Mouse (Mus musculus): ENCODE data around the gene Fam43b. TPM values are rescaled to one million over a fixed set of nuclear protein-coding genes. Genes with fewer than 3 reads are reported as not detected.

The Fam43b gene
- polyA plus RNA-seq (2014; fragmentation: Illumina TruSeq; extraction: RNeasy Lipid Tissue Mini Kit (QIAGEN cat#74804); ENCODE audit: low read depth, low replicate concordance) = not detected

GRCm38 (mm10) chr4:138395971-138396645 lies at the start of gene Fam43b:
Gene Fam43b (minus strand): TSS chr4:138396528.

GRCm38 (mm10) chr4:138434347-138435316 lies 38.3 kb upstream of the Fam43b start, which contains the start of gene Mul1:
Gene Mul1 (plus strand): TSS chr4:138434671.

GRCm38 (mm10) chr4:138367641-138368497 lies 28.5 kb downstream of the Fam43b start, which contains the start of gene Cda:
Gene Cda (minus strand): TSS chr4:138367992.

Other genes starting within 250 kb of the Fam43b start
- 119 TPM for gene Hp1bp3, start 180.2 kb downstream of the Fam43b start, polyA plus RNA-seq (2014; fragmentation: Illumina TruSeq; extraction: RNeasy Lipid Tissue Mini Kit (QIAGEN cat#74804); ENCODE audit: low read depth, low replicate concordance)
- gene Sh2d5, start 146.1 kb downstream of the Fam43b start, polyA plus RNA-seq (2014; fragmentation: Illumina TruSeq; extraction: RNeasy Lipid Tissue Mini Kit (QIAGEN cat#74804); ENCODE audit: low read depth, low replicate concordance) = 0.28 TPM
- not detected for gene Kif17, start 146.1 kb downstream of the Fam43b start, polyA plus RNA-seq (2014; fragmentation: Illumina TruSeq; extraction: RNeasy Lipid Tissue Mini Kit (QIAGEN cat#74804); ENCODE audit: low read depth, low replicate concordance)
- 22.2 TPM for gene Ddost, start 91.8 kb downstream of the Fam43b start, polyA plus RNA-seq (2014; fragmentation: Illumina TruSeq; extraction: RNeasy Lipid Tissue Mini Kit (QIAGEN cat#74804); ENCODE audit: low read depth, low replicate concordance)
- 44.5 TPM for gene Pink1, start 70.2 kb downstream of the Fam43b start, polyA plus RNA-seq (2014; fragmentation: Illumina TruSeq; extraction: RNeasy Lipid Tissue Mini Kit (QIAGEN cat#74804); ENCODE audit: low read depth, low replicate concordance)
- gene Cda, start 28.5 kb downstream of the Fam43b start, polyA plus RNA-seq (2014; fragmentation: Illumina TruSeq; extraction: RNeasy Lipid Tissue Mini Kit (QIAGEN cat#74804); ENCODE audit: low read depth, low replicate concordance) = not detected
- 6.3 TPM for gene Mul1, start 38.1 kb upstream of the Fam43b start, polyA plus RNA-seq (2014; fragmentation: Illumina TruSeq; extraction: RNeasy Lipid Tissue Mini Kit (QIAGEN cat#74804); ENCODE audit: low read depth, low replicate concordance)
- gene Camk2n1, start 57.8 kb upstream of the Fam43b start, polyA plus RNA-seq (2014; fragmentation: Illumina TruSeq; extraction: RNeasy Lipid Tissue Mini Kit (QIAGEN cat#74804); ENCODE audit: low read depth, low replicate concordance) = 60.9 TPM
- 0.25 TPM for gene Vwa5b1, start 239.4 kb upstream of the Fam43b start, polyA plus RNA-seq (2014; fragmentation: Illumina TruSeq; extraction: RNeasy Lipid Tissue Mini Kit (QIAGEN cat#74804); ENCODE audit: low read depth, low replicate concordance)

Measured in sigmoid colon, adult 10 weeks (tissue).